Mouse (Mus musculus) heart, postnatal 14 days (tissue): ENCODE results near the gene Sdc1. TPM values are rescaled to one million over a fixed set of nuclear protein-coding genes. Genes with fewer than 3 reads are reported as not detected.

Experiments used
- DNase-seq, 2 experiments: peaks; one replicate each; pipeline ENCODE4 v3.0.0; 2021 to 2022
- intact Hi-C: fragments of 180-260 bp; cut with DNase I; formaldehyde crosslinking; loops from one replicate; pipeline ENCODE4 v1.15.1; 2025
- total RNA-seq, 2 experiments: library from RNA; stranded (reverse); gene quantifications; 2 replicates each; pipeline ENCODE4 v1.2.3; 2021

Gene Sdc1
- total RNA-seq, 2 experiments from 2014 or later = 10.9 to 12.2 TPM

DNA sequence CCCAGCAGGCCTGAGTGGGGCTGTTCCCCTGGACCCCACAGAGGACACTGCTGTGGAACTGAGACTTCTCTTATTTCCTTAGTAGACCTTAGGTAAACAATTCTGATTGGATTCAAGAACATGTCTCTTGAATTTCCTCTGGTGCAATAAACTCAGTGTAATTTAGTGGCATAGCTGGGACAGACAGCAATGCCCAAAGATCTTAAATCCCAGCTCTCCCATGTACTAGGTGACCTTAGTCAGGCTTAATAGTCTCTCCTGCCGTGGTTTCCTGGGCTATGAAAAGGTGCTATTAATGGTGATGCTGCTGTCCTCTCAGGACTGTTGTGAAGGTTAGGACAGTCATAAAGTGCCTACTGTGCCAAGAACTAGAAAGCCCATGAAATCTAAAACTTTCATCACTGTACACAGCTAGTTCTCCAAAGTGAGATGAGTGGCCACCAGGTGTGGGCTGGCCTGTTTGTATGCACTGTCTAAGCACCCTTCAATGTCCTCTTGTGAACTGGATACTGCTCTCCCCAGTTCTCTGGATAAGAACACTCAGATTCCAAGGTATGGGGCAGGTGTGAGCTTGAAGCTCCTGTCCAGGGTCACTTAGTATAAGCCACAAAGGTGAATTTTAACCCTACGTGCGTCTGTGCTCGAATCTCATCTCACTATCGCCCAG is 40.9 kb downstream of the Sdc1 start:
- intact Hi-C loops = no loop called here
- no peak for DNase-seq

DNA sequence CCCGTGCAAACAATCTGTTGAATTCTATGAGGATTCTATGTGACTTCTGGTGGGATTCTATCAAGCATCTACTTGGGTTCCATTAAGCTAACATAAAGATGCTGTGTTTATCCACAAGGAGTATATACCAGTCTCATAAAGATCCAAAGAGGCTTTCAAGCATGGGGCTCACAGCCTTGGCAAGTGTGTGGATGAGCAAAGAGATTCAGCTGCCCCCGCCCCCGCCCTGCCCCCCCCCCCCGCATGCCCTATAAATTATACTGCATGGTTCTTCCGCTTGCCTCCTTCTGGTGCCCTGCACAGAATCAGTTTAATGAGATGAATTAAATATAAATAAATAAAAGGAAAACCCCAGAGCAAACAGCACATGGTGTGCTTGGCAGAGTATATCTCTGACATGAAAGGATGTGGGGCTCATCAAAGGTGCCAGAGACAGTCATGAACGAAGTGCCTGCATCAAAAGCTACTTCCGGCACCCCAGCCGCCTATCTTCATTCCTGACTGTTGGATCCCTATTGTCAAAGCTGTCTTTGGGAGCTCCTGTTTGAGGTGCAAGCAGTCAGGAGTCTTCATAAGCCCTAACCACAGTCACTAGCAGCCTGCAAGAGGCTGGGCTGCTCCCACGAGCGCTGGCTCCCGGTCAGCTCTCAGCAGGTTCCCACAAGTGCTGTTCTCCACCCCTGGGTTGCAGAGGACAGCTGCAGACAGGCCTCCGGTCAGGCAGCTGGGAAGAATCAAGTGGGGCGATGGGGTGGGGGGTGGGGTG is 46.5 kb downstream of the Sdc1 start:
- peak; percentile 72 to 75 for DNase-seq
- intact Hi-C loops = no loop called here

DNA sequence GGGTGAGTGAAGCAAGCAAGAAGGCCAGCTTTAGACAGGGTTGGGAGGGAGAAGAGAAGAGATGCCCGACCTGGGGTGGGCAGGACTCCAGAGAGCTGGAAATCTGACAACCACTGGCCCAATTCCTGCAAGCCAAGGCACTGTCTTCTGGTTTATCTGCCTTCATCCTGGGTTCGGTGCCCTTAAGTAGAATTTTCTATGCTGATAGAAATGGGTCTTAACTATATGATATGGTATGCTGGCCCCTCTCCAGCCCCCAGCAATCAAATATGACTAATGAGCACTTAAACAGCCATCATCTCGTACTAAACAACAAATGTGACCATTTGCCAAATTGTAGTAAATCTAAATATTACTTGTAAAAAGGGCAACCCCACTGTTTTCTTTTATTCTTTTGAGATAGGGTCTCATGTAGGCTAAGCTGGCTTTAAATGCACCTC is 47.1 kb downstream of the Sdc1 start:
- DNase-seq = no peak
- intact Hi-C loops = no loop called here

DNA sequence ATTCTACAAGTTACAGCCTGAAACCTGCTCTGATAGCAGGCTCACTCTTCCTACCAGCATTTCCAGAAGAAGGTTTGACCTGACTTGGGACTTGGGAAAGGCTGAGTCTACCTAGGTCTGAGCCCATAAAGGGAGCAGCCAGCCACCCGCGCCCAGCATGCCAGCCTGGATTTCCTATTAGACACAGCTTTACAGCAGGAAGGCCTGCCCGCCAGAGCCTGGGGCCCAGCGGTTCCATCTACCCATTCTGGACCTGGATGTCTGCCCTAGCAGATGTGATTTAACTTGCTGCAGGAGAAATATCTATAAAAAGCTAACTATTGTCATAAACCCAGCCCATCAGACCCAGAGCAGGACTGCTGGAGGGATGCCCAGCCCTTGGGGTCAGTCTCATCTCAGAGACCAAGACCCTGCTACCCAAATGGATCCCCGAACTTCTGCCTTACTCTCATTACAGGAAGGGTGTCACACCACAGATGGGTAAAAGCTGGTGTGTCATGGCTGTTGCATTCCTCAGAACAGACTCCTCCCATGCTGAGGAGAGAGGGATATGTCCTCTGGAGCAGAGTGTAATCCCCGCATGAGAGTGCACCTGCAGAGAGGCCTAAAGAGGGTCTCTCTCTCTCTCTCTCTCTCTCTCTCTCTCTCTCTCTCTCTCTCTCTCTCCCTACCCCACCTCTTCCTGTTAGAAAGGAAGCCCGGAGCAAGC is 54.0 kb downstream of the Sdc1 start:
- intact Hi-C loops = no loop called here
- no peak for DNase-seq

DNA sequence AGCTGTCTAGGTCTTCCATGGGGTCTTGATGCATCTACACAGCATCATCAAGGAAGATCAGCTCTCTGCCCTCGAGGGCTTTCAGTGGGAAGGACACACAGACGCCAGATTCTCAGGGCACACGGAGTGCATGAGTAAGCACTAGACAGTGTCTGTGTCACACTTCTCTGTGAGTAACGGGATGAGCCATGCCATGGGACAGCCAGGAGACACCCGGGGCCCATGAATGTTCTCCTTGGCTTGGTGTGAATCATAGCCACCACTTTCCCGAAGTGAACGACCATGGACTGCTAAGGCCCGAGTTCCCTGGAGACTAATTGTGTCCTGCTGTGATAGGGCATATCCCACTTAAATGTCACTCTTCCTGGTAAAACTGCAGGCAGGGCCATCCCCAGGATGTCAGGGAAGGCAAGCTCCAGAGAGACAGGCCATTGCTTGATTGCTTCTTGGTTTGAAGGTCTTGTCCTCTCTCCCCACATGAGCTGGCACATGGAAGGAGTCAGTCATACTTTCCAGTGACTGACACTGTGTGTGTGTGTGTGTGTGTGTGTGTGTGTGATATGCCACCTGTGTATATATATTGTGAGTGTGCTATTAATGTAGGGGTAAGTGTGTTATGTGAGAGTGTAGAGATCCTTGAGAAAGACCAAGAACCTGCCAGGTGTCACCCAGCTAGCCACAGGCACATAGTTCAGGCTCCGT is 56.0 kb downstream of the Sdc1 start:
- intact Hi-C loops = no loop called here
- DNase-seq = no peak

DNA sequence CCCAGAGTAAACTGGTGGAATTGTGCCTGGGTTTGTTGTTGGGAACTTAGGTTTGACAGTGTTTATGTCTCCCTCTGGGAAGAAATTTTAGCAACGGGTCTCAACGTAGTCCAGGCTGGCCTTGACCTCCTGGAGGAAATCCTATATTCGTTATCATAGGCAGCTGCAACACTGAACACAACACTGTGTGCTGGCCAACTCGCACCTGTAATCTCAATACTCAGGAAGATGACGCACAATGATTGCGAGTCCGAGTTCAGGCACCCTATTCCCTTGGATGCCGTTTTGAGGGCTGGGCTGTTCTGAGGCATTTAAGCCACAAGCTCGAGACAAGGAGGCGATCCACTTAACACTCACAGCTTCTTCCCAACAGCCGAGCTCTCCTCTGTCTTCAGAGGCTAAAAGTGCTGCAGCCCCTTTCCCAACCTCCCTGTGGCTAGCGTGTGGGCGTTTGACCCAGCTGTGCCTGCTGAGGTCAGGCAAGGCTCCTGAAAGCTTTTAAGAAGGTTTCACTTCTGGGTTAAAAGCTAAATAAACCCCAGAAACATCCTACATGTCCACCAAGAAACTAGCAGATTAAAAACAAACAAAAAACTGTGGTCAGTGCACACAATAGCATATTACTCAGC is 58.0 kb downstream of the Sdc1 start:
- DNase-seq = no peak
- intact Hi-C loops = no loop called here

DNA sequence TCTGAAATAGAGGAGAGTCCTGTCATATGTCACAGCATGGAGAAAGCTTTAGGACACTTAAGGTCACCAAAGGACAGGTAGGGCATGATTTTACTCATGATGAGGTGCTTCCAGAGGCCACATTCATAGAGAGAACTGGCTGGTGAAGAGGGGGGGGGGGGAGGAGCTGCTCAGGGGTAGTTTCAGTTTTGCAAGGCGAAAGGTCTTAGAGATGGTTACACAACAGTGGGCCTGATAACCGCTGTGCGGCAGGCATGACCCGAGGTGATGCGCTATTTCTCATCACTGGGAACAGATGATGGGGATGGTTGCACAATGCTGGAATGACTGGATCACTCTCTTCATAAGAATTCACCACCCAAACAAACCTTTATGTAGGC is 58.5 kb downstream of the Sdc1 start:
- DNase-seq = no peak
- intact Hi-C loops = no loop called here

DNA sequence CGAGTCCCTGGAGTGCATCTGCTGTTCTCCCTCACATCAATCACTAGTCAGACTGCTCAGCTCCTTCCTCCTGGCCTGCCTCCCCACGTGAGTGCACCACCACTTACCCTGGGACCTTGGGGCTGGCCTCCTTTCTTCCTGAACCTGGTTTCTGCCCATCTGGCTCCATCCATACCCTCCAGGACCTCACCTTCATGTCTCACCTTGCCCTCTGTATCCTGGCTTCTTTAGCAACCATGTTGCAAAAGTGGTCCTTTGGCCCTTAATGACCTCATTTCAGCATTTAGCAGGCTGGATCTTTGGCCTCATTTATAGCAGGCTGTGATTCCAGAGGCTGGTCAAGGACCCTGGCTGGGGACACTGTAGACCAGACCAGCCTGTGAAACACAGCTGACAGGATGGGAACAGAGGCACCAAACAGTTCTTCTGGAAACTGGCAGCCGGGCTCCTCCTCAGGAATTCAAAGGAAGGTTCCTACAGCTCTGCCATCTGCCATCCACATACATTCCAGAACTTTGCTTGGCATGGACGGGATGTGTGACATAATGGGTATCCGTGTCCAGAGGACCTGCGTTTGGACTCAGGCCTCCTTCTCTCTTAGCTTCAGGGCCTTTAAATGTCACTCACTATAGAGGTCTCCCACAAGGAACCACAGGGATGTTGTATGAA is 60.0 kb downstream of the Sdc1 start:
- DNase-seq = no peak
- intact Hi-C loops = no loop called here

DNA sequence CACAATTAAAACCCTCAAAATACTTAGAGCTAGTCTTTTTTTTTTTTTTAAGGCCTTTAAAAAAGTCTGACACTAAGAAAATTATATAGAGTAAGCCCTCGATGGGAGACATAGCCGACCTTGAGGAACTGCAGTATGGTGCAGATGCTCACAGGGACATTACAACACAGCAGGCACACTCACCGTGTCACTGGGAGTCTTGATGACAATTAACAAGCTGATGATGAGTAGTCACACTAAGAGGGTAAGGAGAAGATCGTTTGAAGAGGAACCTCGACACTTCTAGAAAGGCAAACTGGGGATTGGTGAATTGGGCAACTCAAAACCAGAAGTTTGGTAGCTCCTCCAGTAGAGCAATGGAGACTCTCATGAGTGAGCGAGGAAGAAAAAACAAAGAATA is 60.6 kb downstream of the Sdc1 start:
- intact Hi-C loops = no loop called here
- no peak for DNase-seq

DNA sequence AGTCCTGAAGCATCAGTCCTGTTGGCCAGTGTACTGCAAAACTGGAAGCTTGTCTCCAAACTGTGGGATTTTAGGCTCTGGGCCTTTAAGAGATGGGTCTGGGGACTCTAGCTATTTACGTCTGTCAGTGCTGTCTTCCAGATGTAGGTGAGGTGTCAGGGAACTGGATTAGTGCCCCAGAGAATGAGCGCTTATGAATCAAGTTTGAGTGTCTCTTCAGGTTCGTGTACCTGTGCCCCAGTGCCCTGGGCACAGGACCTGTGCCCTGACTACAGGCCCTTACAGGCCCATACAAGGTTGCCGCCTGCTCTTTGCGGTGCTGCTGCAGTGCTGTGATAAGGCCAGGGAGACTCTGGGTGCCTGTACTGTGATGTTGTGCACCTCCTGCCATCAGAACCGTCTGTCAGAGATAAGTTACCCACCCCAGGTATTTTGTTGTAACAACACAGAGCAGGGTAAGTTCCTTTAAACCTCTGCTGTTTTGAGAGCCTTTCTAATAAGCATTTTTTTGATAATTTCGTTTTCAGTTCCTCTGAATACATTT is 69.7 kb downstream of the Sdc1 start:
- intact Hi-C loops = no loop called here

DNA sequence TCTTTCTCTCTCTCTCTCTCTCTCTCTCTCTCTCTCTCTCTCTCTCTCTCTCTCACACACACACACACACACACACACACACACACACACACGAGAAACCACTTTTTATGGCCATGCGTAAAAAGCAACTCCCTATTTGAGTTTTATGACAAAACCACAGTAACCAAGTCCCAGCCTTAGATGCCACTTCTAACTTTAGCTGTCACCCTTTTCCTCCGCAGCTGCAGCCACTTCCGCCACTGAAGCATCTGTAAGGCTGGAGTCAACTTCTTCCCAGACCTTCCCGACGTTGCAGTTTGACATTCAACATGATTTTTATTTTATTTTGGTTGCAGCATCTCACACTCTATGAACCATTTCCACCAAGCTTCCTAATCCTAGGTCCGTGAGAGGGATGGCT is 71.6 kb downstream of the Sdc1 start:
- intact Hi-C loops = no loop called here
- DNase-seq = no peak

More for the DNA sequence above, 69.7 kb downstream of the Sdc1 start:
- DNase-seq = no peak

Other genes with a start within 250 kb of the Sdc1 start
- not detected for gene Slc7a15, start 172.3 kb upstream of the Sdc1 start, total RNA-seq
- gene Pum2, start 97.2 kb upstream of the Sdc1 start, total RNA-seq = 100 to 1,000 TPM; 122 to 133 TPM
- gene Laptm4a, start 150.3 kb downstream of the Sdc1 start, total RNA-seq = 100 to 1,000 TPM; 325 to 358 TPM
- not detected for gene Matn3, start 176.6 kb downstream of the Sdc1 start, total RNA-seq
- 10 to 100 TPM; 11.9 to 12.5 TPM for gene Wdr35, start 202.6 kb downstream of the Sdc1 start, total RNA-seq